In the genomic region with DNA sequence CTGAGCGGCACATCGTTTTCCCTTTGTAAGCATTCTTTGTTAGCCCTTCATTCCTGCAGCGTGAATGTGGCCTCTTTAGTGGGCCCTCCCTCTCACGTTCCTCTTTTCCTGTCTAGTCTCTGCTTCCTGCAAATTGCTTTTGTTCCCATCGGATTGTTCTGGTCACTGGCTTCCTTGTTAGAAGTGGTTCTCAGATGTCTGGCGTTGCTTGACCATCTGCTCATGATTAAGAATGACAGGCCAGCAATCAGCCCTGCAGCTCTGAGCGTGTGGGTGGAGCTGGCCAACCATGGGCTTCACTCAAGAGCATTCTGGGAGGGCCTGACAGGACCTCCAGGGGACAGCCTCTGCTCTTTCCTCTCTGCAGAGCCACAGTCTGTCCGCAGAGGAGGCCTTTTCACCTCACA, we compare ENCODE assay signal across 8 mouse cellular contexts.
DNase-seq lines count a peak whose midpoint lies in the region; ATAC-seq and TF ChIP-seq lines count a peak whose summit lies in the region.

No protein-coding gene starts in this region.

- TF ChIP-seq POLR2A in cerebellum, adult 2 months (IDR thresholded peaks at IDR 0.05; ENCODE audit: borderline replicate concordance, insufficient read depth, low read length) = no peak

- peak overlapping the region; percentile 59; the same call in 1 of the 2 replicates for H3K27ac ChIP-seq in intestine, embryonic 14.5 days (ENCODE audit: low read depth)
- H3K27ac ChIP-seq in intestine, postnatal 0 days (ENCODE audit: low read depth, low read length) = no peak overlapping the region
- H3K27ac ChIP-seq in cerebellum, adult 2 months (ENCODE audit: insufficient read depth, low read length) = no peak overlapping the region
- peak overlapping the region; percentile 66; the same call in 1 of the 2 replicates for H3K27ac ChIP-seq in forebrain, postnatal 0 days (ENCODE audit: low read depth, low read length)
- H3K27ac ChIP-seq in midbrain, embryonic 12.5 days (replicated peaks) = peak overlapping the region; percentile 87
- no peak overlapping the region for H3K27ac ChIP-seq in liver, postnatal 0 days (ENCODE audit: low read depth)

- DNase-seq in intestine, embryonic 14.5 days (ENCODE audit: low spot score) = peak; percentile 63
- peak; percentile 35 to 46 for DNase-seq in cerebellum, adult 2 months
- peak; percentile 35 for DNase-seq in forebrain, postnatal 0 days
- DNase-seq in natural killer cell, adult 2 months (ENCODE audit: low spot score in 2 of 2) = no peak
- no peak for DNase-seq in thymus, postnatal 14 days
- DNase-seq in liver, postnatal 0 days = no peak

- no peak overlapping the region for H3K4me3 ChIP-seq in intestine, embryonic 14.5 days (ENCODE audit: low read depth, low read length)
- H3K4me3 ChIP-seq in intestine, postnatal 0 days (ENCODE audit: low read depth, low read length) = no peak overlapping the region
- no peak overlapping the region for H3K4me3 ChIP-seq in cerebellum, adult 2 months (replicated peaks; ENCODE audit: insufficient read depth, low read depth, low read length)
- H3K4me3 ChIP-seq in forebrain, postnatal 0 days (ENCODE audit: low read depth, low read length) = no peak overlapping the region
- no peak overlapping the region for H3K4me3 ChIP-seq in midbrain, embryonic 12.5 days
- no peak overlapping the region for H3K4me3 ChIP-seq in liver, postnatal 0 days (ENCODE audit: low read depth, low read length)

- H3K27me3 ChIP-seq in intestine, embryonic 14.5 days (replicated peaks; ENCODE audit: control insufficient read depth, insufficient read depth, low read length) = no peaks in the 10 kb centered on the region
- no peaks in the 10 kb centered on the region for H3K27me3 ChIP-seq in intestine, postnatal 0 days (replicated peaks; ENCODE audit: control insufficient read depth, insufficient read depth, low read length)
- no peaks in the 10 kb centered on the region for H3K27me3 ChIP-seq in cerebellum, adult 2 months (ENCODE audit: control insufficient read depth, insufficient read depth, low read length)
- H3K27me3 ChIP-seq in forebrain, postnatal 0 days (ENCODE audit: insufficient read depth, low read length) = no peaks in the 10 kb centered on the region
- no peaks in the 10 kb centered on the region; the same call in 1 of the 2 replicates for H3K27me3 ChIP-seq in midbrain, embryonic 12.5 days
- H3K27me3 ChIP-seq in liver, postnatal 0 days (ENCODE audit: insufficient read depth, low read length) = no peaks in the 10 kb centered on the region

- H3K9me3 ChIP-seq in intestine, embryonic 14.5 days (ENCODE audit: control insufficient read depth, low read length) = no peaks in the 10 kb centered on the region
- no peaks in the 10 kb centered on the region for H3K9me3 ChIP-seq in intestine, postnatal 0 days (ENCODE audit: control insufficient read depth)
- H3K9me3 ChIP-seq in forebrain, postnatal 0 days (ENCODE audit: low read length) = no peaks in the 10 kb centered on the region
- H3K9me3 ChIP-seq in midbrain, embryonic 12.5 days = no peaks in the 10 kb centered on the region
- no peaks in the 10 kb centered on the region for H3K9me3 ChIP-seq in liver, postnatal 0 days (ENCODE audit: low read length)

- no peak for TF ChIP-seq EP300 in liver, postnatal 0 days (IDR thresholded peaks at IDR 0.05; ENCODE audit: low read depth)

- no peak overlapping the region for H3K9ac ChIP-seq in intestine, embryonic 14.5 days (ENCODE audit: low read length)
- H3K9ac ChIP-seq in intestine, postnatal 0 days (ENCODE audit: low read depth, low read length) = no peak overlapping the region
- H3K9ac ChIP-seq in forebrain, postnatal 0 days = peak overlapping the region; percentile 35
- no peak overlapping the region for H3K9ac ChIP-seq in midbrain, embryonic 12.5 days (replicated peaks)
- H3K9ac ChIP-seq in liver, postnatal 0 days (replicated peaks) = no peak overlapping the region

- H3K4me2 ChIP-seq in intestine, embryonic 14.5 days (ENCODE audit: low read length) = no peak overlapping the region
- no peak overlapping the region for H3K4me2 ChIP-seq in intestine, postnatal 0 days (replicated peaks; ENCODE audit: low read depth)
- H3K4me2 ChIP-seq in forebrain, postnatal 0 days (ENCODE audit: low read depth) = no peak overlapping the region
- H3K4me2 ChIP-seq in midbrain, embryonic 12.5 days (replicated peaks) = no peak overlapping the region
- H3K4me2 ChIP-seq in liver, postnatal 0 days (ENCODE audit: low read depth, low read length) = no peak overlapping the region

- TF ChIP-seq CTCF in intestine, postnatal 0 days (IDR thresholded peaks at IDR 0.05; ENCODE audit: low read depth) = no peak
- TF ChIP-seq CTCF in cerebellum, adult 2 months (IDR thresholded peaks at IDR 0.05; ENCODE audit: borderline replicate concordance, insufficient read depth, low read depth, low read length) = no peak
- TF ChIP-seq CTCF in forebrain, postnatal 0 days (IDR thresholded peaks at IDR 0.05; ENCODE audit: low read depth) = no peak
- TF ChIP-seq CTCF in liver, postnatal 0 days (IDR thresholded peaks at IDR 0.05; ENCODE audit: low read depth) = no peak

- WGBS in intestine, embryonic 14.5 days = 20% methylated on average over 8 of the region's 8 CpGs
- WGBS in intestine, postnatal 0 days = 27% methylated on average over 8 of the region's 8 CpGs
- WGBS in cerebellum, adult 2 months = 21% methylated on average over 8 of the region's 8 CpGs
- 9% methylated on average over 8 of the region's 8 CpGs for WGBS in forebrain, postnatal 0 days
- 2% methylated on average over 8 of the region's 8 CpGs for WGBS in midbrain, embryonic 12.5 days
- 21% methylated on average over 8 of the region's 8 CpGs for WGBS in liver, postnatal 0 days (ENCODE audit: insufficient replicate concordance)

- no peak for ATAC-seq in intestine, embryonic 14.5 days (replicated peaks; ENCODE audit: low FRiP score, low TSS enrichment, low read depth)
- ATAC-seq in intestine, postnatal 0 days = no peak
- peak; percentile 56 for ATAC-seq in forebrain, postnatal 0 days
- ATAC-seq in midbrain, embryonic 12.5 days (ENCODE audit: low FRiP score, low read depth) = peak; percentile 96
- no peak for ATAC-seq in liver, postnatal 0 days

- H3K4me1 ChIP-seq in intestine, embryonic 14.5 days (replicated peaks; ENCODE audit: control insufficient read depth, insufficient read depth, low read length) = no peaks in the 10 kb centered on the region; the same call in 1 of the 2 replicates
- no peaks in the 10 kb centered on the region for H3K4me1 ChIP-seq in intestine, postnatal 0 days (replicated peaks; ENCODE audit: control insufficient read depth, insufficient read depth, low read length)
- H3K4me1 ChIP-seq in cerebellum, adult 2 months (ENCODE audit: control insufficient read depth, insufficient read depth, low read length) = peaks cover 7% of the 10 kb centered on the region
- H3K4me1 ChIP-seq in forebrain, postnatal 0 days (ENCODE audit: insufficient read depth) = 0 out of 2 replicates have a peak, but pooled peaks cover 5% of the 10 kb centered on the region
- peaks cover 28% of the 10 kb centered on the region for H3K4me1 ChIP-seq in midbrain, embryonic 12.5 days
- H3K4me1 ChIP-seq in liver, postnatal 0 days (ENCODE audit: insufficient read depth) = no peaks in the 10 kb centered on the region

- no peaks in the 10 kb centered on the region for H3K36me3 ChIP-seq in intestine, embryonic 14.5 days (ENCODE audit: control insufficient read depth, insufficient read depth, low read length)
- H3K36me3 ChIP-seq in intestine, postnatal 0 days (ENCODE audit: control insufficient read depth, insufficient read depth) = no peaks in the 10 kb centered on the region
- H3K36me3 ChIP-seq in forebrain, postnatal 0 days (ENCODE audit: insufficient read depth) = no peaks in the 10 kb centered on the region
- no peaks in the 10 kb centered on the region for H3K36me3 ChIP-seq in midbrain, embryonic 12.5 days
- no peaks in the 10 kb centered on the region for H3K36me3 ChIP-seq in liver, postnatal 0 days (replicated peaks; ENCODE audit: insufficient read depth, low read length)

Comparison
In these comparisons a context has a peak if more than half of its experiments do, and no peak if none do; other contexts are left out.
1. H3K27ac ChIP-seq: peak in intestine, embryonic 14.5 days (single experiment), forebrain, postnatal 0 days (single experiment) and midbrain, embryonic 12.5 days (single experiment); none in intestine, postnatal 0 days (single experiment), cerebellum, adult 2 months (single experiment) and liver, postnatal 0 days (single experiment).
2. ATAC-seq: peak in forebrain, postnatal 0 days (single experiment) and midbrain, embryonic 12.5 days (single experiment); none in intestine, embryonic 14.5 days (single experiment), intestine, postnatal 0 days (single experiment) and liver, postnatal 0 days (single experiment).
3. DNase-seq: peak in intestine, embryonic 14.5 days (single experiment), cerebellum, adult 2 months (2 of 2) and forebrain, postnatal 0 days (single experiment); none in natural killer cell, adult 2 months (0 of 2), thymus, postnatal 14 days (single experiment) and liver, postnatal 0 days (single experiment).